Mouse (Mus musculus) spleen, embryonic (tissue): Measurements from ENCODE around the gene Pbx3.

Experiments
- CTCF ChIA-PET: fragments of 350-600 bp; sonication (Branson Sonifier 250); formaldehyde crosslinking; loops from one replicate; lab custom pipeline; 2022; lab: Charles Lee

Gene Pbx3

DNA sequence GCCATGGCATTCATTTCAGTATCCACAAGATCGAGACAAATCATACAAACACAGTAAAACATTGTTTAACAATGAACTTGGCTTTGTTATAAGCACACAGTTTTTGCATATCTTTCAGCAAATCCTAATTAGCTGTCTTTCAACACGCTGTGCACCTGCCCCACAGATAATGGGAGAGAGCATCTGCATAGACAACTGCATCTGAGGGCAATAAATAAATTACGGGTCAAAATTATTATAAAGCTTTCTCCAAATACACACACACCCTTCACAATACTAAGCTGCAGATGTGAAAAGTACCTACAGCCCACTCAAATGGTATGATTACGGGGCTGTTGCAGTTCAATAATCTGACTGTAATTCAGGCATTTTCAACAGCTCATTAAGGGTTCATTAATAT lies 145.3 kb downstream of the Pbx3 start:
- CTCF ChIA-PET, result interaction anchor here (0.6 kb wide), 1 partner anchor 22 kb away, joined by 8 read pairs; no protein-coding TSS in a partner anchor

DNA sequence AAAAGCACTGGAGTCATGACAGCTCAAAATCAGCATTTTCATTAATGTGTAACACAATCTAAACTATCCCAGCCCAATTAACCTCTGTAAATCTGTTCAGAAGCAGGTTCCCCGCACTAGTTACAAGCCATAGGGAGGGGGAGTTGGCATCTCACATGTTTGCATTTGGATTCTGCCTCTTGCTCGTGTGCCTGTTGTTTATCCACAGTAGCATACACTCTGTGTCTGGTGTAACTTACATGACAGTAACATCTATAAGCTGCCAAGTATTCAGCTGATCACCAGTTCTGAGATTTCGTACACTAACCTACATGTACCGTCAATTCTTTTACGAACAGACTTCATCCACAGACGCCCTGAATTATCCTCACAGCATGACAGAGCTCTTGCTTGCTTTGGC lies 147.5 kb downstream of the Pbx3 start:
- CTCF ChIA-PET, result no interaction called here

DNA sequence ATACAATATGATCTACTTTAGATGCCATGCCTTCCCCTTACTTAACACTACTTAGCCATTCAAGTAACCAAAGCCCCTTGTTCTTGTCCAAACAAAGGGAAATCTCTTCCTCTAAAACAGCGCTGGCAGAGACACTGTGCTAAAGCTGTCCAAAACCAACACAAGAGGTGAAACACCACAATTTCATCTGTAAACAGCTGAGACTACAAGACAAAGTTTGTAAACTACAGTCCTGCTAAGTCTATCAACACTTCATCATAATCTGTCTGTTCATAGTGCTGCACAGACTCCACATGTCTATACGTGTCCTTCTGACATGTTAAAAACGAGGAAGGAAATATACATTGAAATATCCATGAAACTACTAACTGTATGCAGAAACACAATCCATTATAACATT lies 151.5 kb downstream of the Pbx3 start:
- CTCF ChIA-PET, result no interaction called here

DNA sequence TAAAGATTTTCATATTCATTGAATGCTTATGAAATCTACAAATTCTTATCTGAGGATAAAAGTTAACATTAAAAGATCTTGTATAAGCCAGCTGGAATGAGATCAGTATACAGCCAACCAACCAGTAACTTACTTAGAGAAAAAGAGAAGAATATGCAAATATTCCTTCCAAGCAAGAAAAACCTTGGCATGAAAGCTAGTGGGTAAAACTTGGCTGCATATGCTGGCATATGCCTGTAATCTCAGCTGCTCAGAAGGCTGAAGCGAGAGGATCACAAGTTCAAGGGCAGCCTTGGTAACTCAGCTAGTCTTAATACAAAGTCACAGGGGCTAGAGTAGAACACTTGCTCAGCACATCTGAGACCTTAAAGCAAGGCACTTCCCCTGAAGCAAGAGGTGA lies 153.8 kb downstream of the Pbx3 start:
- CTCF ChIA-PET, result no interaction called here

DNA sequence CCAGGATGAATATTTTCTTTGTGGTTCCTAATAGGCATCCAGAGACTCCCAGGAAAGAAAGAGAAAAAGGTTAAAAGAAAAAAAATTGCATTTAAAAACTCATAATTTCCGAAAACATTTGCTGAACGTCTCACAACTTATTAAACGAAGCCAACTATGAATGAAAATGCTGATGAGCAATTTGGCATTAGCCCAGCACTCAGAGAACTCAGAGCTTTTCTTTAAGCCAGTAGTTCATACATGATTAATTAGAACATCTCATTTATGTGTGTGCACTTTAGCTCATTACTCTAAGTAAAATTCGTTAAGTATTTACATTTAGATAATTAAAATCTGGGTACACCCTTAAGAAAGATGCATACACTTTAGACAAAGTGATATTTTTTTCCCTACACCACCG lies 155.3 kb downstream of the Pbx3 start:
- CTCF ChIA-PET, result no interaction called here

DNA sequence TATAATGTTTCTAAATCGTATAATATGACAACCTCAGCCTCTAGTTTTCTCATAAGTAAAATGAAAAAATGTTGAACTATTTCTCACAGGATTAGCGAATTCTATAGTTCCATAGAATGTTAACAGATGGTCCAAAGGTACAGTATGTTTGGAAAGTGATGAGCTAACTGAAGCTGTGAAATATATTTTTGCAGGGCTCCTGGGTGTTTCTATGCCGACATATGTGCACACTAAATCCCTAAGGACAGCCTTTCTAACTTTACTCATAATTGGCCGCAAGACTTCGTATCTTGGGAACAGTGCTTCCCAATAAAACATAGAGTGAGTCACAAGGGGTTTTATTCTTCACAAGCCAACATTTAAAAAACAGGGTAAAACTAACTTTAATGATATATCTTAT lies 157.4 kb downstream of the Pbx3 start:
- CTCF ChIA-PET, result no interaction called here

DNA sequence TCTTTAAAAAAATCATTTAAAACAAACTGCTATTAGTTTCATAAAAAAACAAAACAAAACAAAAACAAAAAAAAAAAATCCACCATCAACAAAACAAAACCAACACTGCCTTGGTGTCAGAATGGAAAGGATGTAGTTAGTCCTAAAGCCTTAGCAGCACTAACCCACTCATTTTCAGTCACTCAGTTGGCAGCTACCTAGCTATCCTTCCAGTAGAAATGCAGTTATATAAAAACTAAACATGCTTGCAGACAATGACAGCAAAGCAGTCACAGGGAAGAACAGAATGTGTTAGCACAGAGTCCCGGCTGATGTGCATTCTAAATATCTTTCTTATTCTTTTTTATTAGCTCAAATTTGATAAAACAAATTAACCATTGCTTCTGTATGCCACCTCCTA lies 160.5 kb downstream of the Pbx3 start:
- CTCF ChIA-PET, result interaction anchor here (0.7 kb wide), 1 partner anchor 860 kb away, joined by 4 read pairs; no protein-coding TSS in a partner anchor

DNA sequence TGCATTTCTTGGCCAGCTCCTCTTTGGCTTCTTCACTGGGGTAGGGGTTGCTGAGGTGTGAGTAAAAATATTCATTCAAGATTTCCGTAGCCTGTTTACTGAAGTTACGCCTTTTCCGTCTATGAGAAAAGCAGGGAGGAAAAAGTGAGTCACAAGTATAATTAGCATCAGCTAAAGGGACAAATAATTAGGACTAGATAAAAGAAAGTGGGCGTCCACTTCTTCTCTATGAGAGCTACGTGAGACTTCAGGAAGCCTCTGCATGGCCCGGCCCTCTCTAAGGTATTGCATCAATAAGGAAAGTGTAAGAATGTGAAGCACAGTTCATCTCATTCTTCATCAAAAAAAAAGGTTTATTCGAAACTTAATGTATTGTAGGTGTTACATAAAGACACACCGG lies 168.1 kb downstream of the Pbx3 start:
- CTCF ChIA-PET, result no interaction called here

DNA sequence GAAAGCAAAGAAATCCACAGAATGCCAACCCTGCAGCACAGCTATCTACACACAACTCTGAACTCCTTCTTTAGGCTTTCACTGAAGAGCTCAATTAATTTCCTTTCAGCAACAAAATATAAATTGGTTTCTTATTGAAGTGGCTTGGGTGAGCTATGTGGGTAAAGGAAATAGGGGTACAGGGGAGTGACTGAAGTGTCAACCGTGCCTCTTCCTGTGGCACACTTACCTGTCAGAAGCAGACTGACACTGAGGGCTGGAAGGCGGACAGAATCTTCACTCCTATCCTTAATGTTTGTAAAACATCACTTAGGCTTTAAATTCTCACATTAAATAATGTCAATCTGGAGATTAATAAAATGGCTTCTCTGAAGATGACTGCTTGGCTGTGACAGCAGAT lies 168.6 kb downstream of the Pbx3 start:
- CTCF ChIA-PET, result no interaction called here

DNA sequence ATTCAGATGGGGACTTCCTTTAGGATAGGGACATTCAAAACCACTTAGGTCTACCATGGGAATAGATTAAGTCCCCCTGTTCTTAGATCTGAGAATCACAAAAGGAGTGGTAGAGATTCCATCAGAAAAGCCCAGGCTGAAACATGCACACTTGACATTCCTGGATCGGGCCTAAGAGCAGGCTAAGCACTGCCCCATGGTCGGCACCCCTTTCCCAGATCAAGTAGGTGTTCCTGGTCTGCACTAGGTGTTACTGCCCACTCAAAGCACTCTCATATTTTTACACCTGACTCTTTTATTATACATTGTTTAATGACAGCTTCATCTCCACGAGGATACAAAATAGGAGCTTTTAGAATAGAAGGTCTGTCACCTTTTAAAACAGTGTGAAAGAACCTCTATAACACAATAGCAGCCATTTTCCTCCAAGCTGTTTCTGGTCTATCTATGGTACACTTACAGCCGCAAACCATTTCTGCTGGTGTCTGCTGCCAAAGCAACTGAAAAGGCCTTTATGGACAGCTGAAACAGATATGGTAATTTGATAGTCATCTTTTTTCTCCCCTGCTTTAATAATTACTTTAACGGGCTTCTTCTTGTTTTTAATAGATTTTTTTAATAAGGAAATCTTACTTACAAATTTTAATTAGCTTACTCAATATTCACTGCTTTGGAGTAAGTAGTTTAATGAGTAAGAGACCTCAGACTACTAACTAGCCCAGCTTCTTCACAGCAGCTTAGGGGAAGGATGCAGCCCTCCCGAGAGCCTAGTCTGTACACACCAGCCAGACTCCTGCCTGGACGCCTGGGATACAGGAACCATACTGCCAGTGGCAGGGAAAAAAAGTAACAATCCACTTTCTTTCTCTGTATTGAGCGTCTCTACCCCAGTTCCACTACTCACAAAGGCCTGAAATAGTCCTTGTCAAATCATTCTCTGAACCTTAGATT lies 178.8 kb downstream of the Pbx3 start:
- CTCF ChIA-PET, result no interaction called here

DNA sequence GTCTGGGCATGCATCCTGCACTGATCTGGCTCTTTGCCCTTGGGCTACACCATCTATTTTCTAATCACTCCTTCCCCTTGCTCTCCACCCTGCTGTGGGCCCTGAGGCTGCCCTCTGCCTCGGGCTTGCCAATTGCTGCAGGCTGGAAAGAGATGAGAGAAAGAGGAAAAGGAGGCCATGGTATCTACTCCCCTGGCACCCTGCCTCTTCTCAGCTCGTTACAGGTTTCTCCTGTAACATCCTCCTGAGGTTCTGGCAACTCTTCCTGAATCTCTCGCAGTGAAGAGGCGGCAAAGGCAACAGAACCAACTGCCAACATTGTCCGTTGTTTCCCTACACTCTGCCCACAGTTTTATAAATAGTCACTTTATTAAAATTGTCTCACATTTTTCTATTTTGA lies 179.7 kb downstream of the Pbx3 start:
- CTCF ChIA-PET, result no interaction called here

DNA sequence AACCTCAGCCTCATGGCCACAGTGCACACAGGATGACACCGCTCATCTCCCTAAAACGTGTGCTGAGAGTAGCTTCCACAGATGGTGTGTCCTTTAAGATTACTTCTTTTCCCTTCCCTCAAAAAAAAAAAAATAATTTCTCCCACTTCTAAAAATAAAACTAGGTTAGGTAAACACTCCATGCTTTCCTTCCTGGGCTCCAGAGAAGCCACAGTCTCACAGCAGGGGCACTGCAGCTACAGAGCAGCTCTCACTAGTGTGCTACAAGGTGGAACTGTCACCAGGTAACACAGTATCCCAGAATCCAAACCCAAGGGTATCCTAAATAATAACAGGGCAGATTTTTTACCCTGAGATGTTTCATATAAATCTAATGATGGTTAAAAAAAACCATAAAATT lies 185.6 kb downstream of the Pbx3 start:
- CTCF ChIA-PET, result no interaction called here

DNA sequence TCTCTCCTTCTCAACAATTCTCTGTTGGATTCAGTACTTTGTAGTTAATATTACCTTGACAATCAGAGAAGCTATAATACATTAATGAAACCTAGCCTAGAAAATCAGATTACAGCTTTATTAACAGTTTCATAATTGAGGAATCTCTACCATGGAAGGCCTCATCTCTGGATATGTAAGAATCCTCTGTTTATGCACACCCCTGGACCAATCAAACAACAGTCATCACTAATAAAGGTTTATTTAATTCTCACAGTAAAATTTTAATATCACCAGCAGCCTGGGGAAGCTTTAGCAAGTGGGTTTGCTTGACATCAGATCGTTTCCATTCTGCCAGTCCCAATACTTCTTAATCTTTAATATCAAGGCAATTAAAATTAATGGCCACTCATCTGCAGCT lies 191.3 kb downstream of the Pbx3 start:
- CTCF ChIA-PET, result no interaction called here

DNA sequence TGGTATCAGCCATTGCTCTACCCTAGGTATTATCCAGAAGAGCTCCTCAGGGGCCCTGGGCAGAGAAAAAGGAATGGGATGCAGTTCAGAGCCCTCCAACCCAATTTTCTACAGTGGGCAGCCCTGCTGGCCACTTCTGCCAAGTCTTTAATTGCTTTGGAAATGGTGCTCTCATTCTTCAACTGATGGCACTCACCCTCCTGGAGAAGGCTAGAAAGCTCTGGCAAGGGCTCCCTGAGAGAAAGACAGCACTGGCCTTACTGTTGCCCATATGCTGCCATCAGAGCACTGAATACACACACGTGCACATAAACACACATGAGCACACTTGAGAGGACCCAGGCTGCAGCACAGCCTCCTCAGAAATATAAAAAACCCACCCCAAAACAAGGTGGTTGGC lies 193.6 kb downstream of the Pbx3 start:
- CTCF ChIA-PET, result no interaction called here

DNA sequence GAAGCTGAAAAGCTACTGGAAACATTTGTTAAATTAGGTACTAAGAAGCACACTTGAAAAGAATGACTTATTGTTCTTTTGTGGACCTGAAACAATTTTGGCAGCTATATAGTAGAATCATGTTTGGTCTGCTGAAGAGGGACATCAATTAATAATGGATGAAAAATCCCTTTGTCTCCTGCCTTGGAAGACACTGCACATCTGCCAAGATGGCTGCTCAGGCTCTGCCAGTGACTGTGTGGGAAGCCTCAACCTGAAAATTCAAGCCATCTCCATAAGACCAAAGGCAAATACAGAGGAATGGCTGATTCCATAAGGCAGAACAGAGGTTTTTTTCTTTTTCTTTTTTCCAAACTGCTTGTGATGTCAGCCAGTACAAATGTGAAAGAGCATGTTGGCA lies 194.3 kb downstream of the Pbx3 start:
- CTCF ChIA-PET, result no interaction called here

DNA sequence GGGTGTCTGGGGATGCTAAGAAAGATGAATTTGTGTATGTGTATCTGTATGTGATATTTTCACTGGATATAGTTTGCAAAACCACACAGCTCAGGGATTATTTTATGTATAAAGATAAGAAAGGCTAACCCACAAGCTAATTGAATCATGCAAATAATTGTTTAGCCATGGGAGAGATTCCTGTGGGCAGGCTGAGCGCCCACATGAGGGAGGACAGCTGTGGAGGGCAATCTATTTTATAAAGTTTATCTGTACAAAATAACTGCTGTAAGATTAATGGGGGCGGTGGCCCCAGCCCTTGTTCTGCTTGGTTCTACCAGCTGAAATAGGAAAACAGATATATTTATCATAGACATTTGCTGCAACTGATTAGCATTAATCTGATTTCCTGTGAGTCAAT lies 202.5 kb downstream of the Pbx3 start:
- CTCF ChIA-PET, result no interaction called here

DNA sequence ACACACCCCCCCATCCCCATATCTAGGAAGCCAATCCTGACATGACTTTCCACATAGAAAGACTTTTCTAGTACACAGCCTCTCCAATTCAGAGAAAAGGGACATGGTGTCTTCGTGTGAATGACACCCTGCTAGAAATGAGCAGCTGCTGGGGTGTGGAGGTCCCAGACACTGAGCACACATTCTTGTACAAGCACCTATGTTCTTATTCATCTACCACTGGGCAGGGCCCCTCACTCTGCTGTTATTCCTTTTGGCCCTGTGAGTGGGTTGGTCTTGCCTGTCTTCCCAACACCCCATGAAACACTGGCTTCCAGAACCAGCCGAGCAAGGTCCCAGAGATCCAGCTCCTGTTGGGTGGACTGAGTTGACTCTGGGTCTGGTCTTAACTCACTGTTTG lies 203.3 kb downstream of the Pbx3 start:
- CTCF ChIA-PET, result no interaction called here

DNA sequence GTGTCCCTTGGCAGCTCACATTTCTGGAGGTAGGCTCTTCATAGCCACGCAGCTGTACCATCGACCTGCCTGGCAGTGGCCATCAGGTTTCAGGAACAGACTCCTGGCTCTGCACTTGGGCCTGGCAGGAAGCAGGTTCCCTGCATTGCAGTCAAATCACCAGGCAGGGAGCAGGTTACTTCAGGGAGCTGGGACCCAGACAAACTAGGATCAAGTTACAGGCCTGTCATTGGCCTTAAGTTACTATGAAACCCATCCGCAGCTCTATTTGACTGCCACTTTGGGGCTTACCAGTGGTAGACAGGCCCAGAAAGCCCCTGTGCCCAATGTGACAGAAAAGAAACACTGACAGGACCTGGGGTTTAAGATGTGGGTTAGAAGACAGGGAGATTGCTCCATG lies 204.8 kb downstream of the Pbx3 start:
- CTCF ChIA-PET, result no interaction called here

DNA sequence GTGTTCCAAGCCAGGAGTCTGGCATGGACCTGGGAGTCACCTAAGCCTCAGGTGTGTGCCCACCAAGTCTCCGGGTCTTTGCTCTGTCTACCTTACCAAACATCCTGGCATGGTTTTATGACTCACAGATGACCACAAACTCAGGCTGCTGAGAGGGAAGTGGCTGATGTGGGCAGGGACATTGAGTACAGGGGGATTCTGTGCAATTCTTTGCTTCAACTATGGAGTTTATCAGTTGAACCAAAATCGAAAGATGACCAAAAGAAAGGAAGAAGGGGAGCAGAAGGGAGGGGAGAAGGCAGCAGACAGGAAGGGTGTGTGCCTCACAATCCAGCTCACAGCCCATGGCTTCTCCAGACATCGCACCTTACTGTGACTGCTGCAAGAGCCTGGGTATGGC lies 210.5 kb downstream of the Pbx3 start:
- CTCF ChIA-PET, result no interaction called here

DNA sequence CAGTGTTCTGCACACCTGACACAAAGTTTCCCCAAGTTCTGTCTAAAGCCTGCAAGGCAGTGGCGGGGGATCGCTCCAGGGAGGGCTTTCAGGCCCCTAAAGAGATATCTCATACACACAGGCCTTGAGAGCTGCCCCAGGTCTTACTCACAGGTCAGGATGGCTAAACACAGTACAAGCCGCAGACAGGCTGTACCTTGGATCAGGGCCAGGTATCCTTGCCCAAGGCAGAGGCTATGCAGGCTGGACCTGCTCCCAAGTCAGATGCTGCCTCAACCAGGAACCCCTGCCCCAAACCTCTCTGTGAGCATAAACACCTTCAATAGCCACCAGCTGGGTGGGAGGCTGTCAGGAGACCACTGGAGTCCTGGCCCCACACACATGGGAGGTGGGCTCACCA lies 215.2 kb downstream of the Pbx3 start:
- CTCF ChIA-PET, result no interaction called here

DNA sequence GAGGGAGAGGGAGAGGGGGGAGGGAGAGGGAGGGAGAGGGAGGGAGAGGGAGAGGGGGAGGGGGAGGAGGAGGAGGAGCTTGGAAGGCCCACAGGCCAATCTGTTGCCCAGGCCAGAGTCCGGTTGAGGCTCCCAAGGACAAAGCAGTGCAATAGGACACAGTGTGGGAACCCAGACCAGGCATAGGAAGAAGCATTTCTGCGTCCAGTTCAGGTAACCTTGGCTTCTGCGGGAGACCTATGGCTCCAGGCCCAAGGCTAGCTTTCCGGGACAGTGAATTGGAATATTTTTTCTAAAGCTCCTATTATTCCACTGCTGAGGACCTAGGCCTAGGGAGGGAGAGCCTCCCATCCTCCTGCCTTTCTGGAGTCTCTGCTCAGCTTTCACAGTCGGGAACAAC lies 218.1 kb downstream of the Pbx3 start:
- CTCF ChIA-PET, result no interaction called here

DNA sequence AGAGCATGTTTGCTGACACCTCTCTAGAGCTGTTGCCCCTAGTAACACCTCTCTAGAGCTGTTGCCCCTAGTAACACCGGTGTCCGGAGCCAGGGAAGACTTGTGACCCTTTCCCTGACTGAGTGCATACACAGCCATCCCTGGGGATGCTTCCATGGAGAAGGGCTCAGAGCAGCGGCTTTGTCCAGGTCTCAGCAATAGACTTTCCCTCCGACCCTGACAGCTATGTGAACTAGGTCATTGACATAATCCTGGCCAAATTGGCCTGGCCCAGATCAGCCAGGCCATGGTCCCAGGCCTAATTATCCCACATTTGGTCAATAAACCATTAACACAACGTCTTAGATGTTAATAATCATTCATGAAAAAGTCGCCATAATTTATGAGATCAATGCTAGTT lies 219.6 kb downstream of the Pbx3 start:
- CTCF ChIA-PET, result no interaction called here

DNA sequence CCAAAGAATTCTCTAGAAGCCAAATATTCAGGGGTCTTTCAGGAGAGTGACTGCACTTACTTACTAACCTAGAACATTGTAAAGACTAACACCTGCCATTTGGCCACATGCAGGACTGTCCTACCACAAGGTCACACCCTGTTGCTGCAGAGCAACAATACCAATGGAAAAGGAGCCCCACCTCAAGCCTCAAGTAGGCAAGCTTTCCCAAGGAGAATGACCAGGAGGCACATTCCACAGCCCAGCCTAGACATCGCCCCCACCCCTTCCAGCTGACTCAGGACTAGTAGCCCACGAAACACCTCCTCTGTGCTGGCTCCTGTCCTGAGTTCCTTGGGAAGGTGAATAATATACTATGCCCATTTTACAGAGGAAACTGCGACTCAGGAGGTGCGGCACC lies 222.4 kb downstream of the Pbx3 start:
- CTCF ChIA-PET, result no interaction called here

DNA sequence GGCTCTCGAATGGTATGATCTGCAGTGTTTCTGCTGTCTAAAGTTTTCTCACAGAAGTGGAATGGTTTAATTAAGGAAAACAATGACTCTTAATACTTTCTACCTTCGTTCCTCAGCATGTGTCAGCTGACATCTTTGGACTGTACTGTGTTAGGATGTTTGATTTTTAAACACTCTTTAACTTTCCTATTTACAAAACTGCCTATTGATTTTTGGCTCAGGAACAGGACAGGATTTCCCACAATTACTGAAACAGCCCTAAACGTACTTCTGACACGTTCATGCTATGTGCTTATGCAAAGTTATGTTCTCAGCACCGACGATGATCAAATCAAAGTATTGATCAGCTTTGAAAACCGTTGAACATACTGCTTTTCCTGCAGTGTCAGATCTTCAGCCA lies 224.7 kb downstream of the Pbx3 start:
- CTCF ChIA-PET, result no interaction called here
